Mouse (Mus musculus) lung, embryonic 15.5 days (tissue): ENCODE results near the gene A730015C16Rik. TPM values are rescaled to one million over a fixed set of nuclear protein-coding genes. Genes with fewer than 3 reads are reported as not detected.

Source experiments
- ATAC-seq: fragments of 200-750 bp; cut with Nextera tagmentation; 2 replicates; pipeline ENCODE4 v1.8.0; 2017; ENCODE audit warnings: moderate number of reproducible peaks, borderline replicate concordance; ENCODE audit not compliant: low FRiP score, low TSS enrichment; ENCODE audit errors: extremely low read depth
- H3K27ac ChIP-seq: fragments of 300-500 bp; sonication (generic); 2 replicates; pipeline ENCODE4 v1.5.1; 2015; ENCODE audit warnings: moderate library complexity, mild to moderate bottlenecking, inconsistent platforms
- H3K27me3 ChIP-seq: fragments of 300-500 bp; sonication (generic); 2 replicates; pipeline ENCODE4 v1.6.1; 2015; ENCODE audit warnings: inconsistent platforms
- H3K36me3 ChIP-seq: fragments of 300-500 bp; sonication (generic); 2 replicates; pipeline ENCODE4 v1.6.1; 2015; ENCODE audit warnings: inconsistent platforms
- H3K4me1 ChIP-seq: fragments of 300-500 bp; sonication (generic); 2 replicates; pipeline ENCODE4 v1.6.1; 2015; ENCODE audit warnings: inconsistent platforms
- H3K4me2 ChIP-seq: fragments of 300-500 bp; sonication (generic); 2 replicates; pipeline ENCODE4 v1.6.1; 2015; ENCODE audit warnings: inconsistent platforms, mild to moderate bottlenecking, moderate library complexity
- H3K4me3 ChIP-seq: fragments of 300-500 bp; sonication (generic); 2 replicates; pipeline ENCODE4 v1.5.1; 2015; ENCODE audit warnings: mild to moderate bottlenecking, inconsistent platforms
- H3K9ac ChIP-seq: fragments of 300-500 bp; sonication (generic); 2 replicates; pipeline ENCODE4 v1.6.1; 2015; ENCODE audit warnings: inconsistent platforms
- H3K9me3 ChIP-seq: fragments of 300-500 bp; sonication (generic); 2 replicates; pipeline ENCODE4 v1.6.1; 2016; ENCODE audit warnings: inconsistent platforms
- WGBS: fragments of 180-500 bp; shearing (Covaris S2); methylation state at CpG from one replicate; pipeline ENCODE4 v1.1.7; 2015; 5-methylcytosine and 5-hydroxymethylcytosine counted together
- polyA plus RNA-seq: library from polyadenylated mRNA; unstranded; fragments of >200 nt; fragmentation: Nextera tagmentation; extraction: Ambion mirVana; gene quantifications from 2 replicates; pipeline ENCODE4 v1.2.1, GENCODE M21; 2015

The A730015C16Rik gene
- polyA plus RNA-seq, 1 experiment from 2014 or later, result 2.3 TPM

DNA sequence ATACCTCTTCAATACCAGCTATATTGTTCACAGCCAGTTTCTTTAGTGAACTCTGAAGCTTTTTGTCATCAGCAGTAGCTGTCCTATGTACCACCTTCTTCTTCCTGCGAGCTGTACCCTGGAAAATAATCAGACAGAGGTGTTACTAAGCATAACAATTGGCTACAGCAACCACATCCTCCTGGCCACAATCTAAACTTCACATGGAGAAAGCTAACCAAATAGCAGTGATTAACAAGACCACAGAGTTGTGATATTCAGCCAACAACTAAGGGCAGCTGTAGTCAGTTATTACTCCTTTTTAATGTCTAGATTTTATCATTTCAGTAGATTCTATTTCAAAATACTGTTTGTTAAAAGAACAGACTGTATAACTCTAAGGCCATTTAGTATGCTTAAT is 22.3 kb downstream of the A730015C16Rik start:
- H3K27ac ChIP-seq, result no peak overlapping the region
- peaks cover 66% of the 10 kb centered on the region for H3K36me3 ChIP-seq

DNA sequence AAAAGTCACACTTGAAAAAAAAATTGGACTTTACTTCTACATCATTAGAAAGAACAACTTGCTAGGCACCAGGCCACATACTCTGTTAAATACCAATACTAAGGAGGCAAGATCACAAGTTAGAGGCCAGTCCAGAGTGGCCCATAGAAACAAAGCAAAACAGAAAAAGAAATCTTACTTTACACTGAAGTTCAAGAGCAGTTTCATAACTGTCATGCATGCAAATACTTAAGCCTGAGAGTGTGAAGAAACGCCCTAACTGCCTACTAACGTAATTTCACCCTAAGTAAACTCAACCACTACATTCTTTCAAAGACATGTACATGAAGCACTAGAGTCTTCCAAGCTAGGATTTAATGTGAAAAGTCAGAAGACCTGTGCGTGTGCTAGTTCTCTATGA is 22.7 kb downstream of the A730015C16Rik start:
- no peak overlapping the region for H3K9ac ChIP-seq
- H3K4me3 ChIP-seq, result no peak overlapping the region
- WGBS, result 88% methylated on average over 3 of the region's 3 CpGs
- H3K36me3 ChIP-seq, result peaks cover 70% of the 10 kb centered on the region
- H3K27me3 ChIP-seq, result no peaks in the 10 kb centered on the region
- ATAC-seq, result no peak
- no peak overlapping the region for H3K4me2 ChIP-seq
- H3K27ac ChIP-seq, result no peak overlapping the region
- no peaks in the 10 kb centered on the region for H3K4me1 ChIP-seq
- no peaks in the 10 kb centered on the region for H3K9me3 ChIP-seq

More for the DNA sequence above, 22.3 kb downstream of the A730015C16Rik start:
- Histone ChIP-seq H3K9me3 (no peaks in the 10 kb centered on the region), H3K4me2 (no peak overlapping the region), H3K27me3 (no peaks in the 10 kb centered on the region), H3K9ac (no peak overlapping the region), H3K4me1 (no peaks in the 10 kb centered on the region), H3K4me3 (no peak overlapping the region)
- ATAC-seq, result no peak
- 85% methylated on average over 1 of the region's 1 CpGs for WGBS

GRCm38 (mm10) chr4:108811550-108811949 is 36.9 kb downstream of the A730015C16Rik start:
- H3K4me2 ChIP-seq, result no peak overlapping the region
- no peak for ATAC-seq
- 71% methylated on average over 6 of the region's 6 CpGs for WGBS
- no peaks in the 10 kb centered on the region for H3K27me3 ChIP-seq
- no peak overlapping the region for H3K27ac ChIP-seq
- H3K36me3 ChIP-seq, result peaks cover 6% of the 10 kb centered on the region
- H3K9me3 ChIP-seq, result no peaks in the 10 kb centered on the region
- no peaks in the 10 kb centered on the region for H3K4me1 ChIP-seq
- no peak overlapping the region for H3K4me3 ChIP-seq
- no peak overlapping the region for H3K9ac ChIP-seq

- Histone ChIP-seq H3K9me3 (no peaks in the 10 kb centered on the region), H3K27me3 (no peaks in the 10 kb centered on the region), H3K9ac (no peak overlapping the region), H3K4me3 (no peak overlapping the region), H3K4me1 (no peaks in the 10 kb centered on the region), H3K36me3 (peaks cover 6% of the 10 kb centered on the region), H3K4me2 (no peak overlapping the region), H3K27ac (no peak overlapping the region)
- 63% methylated on average over 4 of the region's 4 CpGs for WGBS
- no peak for ATAC-seq
Measured at GRCm38 (mm10) chr4:108811142-108811541, 37.3 kb downstream of the A730015C16Rik start.

GRCm38 (mm10) chr4:108803535-108803934 is 44.9 kb downstream of the A730015C16Rik start:
- H3K9ac ChIP-seq, result no peak overlapping the region
- no peak for ATAC-seq
- no peaks in the 10 kb centered on the region for H3K27me3 ChIP-seq
- no peaks in the 10 kb centered on the region for H3K4me1 ChIP-seq
- H3K36me3 ChIP-seq, result no peaks in the 10 kb centered on the region
- H3K27ac ChIP-seq, result no peak overlapping the region
- H3K4me2 ChIP-seq, result no peak overlapping the region
- WGBS, result 81% methylated on average over 2 of the region's 2 CpGs
- no peaks in the 10 kb centered on the region for H3K9me3 ChIP-seq
- no peak overlapping the region for H3K4me3 ChIP-seq

- WGBS, result 48% methylated on average over 2 of the region's 2 CpGs
- ATAC-seq, result no peak
- no peak overlapping the region for H3K4me3 ChIP-seq
Measured at GRCm38 (mm10) chr4:108798083-108798830, 50.2 kb downstream of the A730015C16Rik start.

More at GRCm38 (mm10) chr4:108798083-108798830, 50.2 kb downstream of the A730015C16Rik start:
- no peak overlapping the region for H3K27ac ChIP-seq
- peaks cover 4% of the 10 kb centered on the region; the same call in 1 of the 2 replicates for H3K4me1 ChIP-seq
- no peak overlapping the region for H3K9ac ChIP-seq
- no peaks in the 10 kb centered on the region for H3K9me3 ChIP-seq
- no peaks in the 10 kb centered on the region for H3K36me3 ChIP-seq
- H3K4me2 ChIP-seq, result no peak overlapping the region
- no peaks in the 10 kb centered on the region for H3K27me3 ChIP-seq

Other genes with a start within 250 kb of the A730015C16Rik start
- 31.1 and 32.2 TPM in 2 replicates for gene Cc2d1b, start 228.7 kb downstream of the A730015C16Rik start, polyA plus RNA-seq
- 1.8 and 2.0 TPM in 2 replicates for gene 3110021N24Rik, start 129.0 kb downstream of the A730015C16Rik start, polyA plus RNA-seq
- gene Zfyve9, start 67.8 kb downstream of the A730015C16Rik start, polyA plus RNA-seq, result 4.6 and 5.1 TPM in 2 replicates
- 142 and 154 TPM in 2 replicates for gene Btf3l4, start 15.0 kb downstream of the A730015C16Rik start, polyA plus RNA-seq
- 125 and 132 TPM in 2 replicates for gene Txndc12, start 14.0 kb downstream of the A730015C16Rik start, polyA plus RNA-seq
- gene Kti12, start 834 bp downstream of the A730015C16Rik start, polyA plus RNA-seq, result 55.1 and 58.6 TPM in 2 replicates
- gene Rab3b, start 30.4 kb upstream of the A730015C16Rik start, polyA plus RNA-seq, result 7.0 and 7.6 TPM in 2 replicates
- 64.2 and 65.8 TPM in 2 replicates for gene Nrd1, start 152.0 kb upstream of the A730015C16Rik start, polyA plus RNA-seq